In the genomic region with DNA sequence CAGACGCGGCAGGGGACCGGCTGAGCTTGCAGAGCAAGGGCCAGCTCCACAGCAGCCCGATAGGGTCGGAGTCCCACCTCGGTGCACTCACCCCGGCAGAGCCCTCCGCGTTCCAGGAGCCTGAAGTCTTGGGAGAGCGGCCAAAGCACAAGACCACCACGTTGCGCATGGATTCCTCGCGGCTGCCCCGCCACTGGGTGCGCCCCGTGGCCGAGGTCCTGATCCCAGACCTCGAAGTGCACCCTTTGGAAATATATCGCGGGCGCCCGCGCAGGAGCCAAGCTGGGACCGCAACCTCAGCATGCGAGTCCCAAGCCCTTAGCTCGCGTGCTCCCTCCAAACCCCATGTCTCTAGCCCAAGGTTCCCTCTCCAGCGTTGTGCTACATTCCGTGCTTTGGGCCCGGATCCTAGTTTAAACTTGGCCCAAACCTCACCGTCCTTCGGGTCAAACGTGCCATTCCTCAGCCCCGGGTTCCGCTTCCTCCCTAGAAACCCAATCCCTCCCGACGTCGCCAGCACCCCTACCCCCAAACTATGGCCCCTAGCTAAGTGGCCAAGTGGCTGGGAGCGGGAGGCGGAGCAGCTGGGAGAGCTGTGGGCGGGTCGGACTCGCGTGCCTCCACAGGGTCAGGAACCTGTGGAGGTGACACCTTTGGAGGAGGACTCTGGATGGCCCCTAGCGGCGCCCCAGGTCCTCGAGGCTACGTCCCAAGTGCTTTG, we compare ENCODE assay signal across 8 mouse cellular contexts. TPM values are rescaled to one million over a fixed set of nuclear protein-coding genes. Genes with fewer than 3 reads are reported as not detected.
DNase-seq lines count a peak whose midpoint lies in the region; ATAC-seq and TF ChIP-seq lines count a peak whose summit lies in the region.

No protein-coding gene starts in this region.

- under 1% methylated on average over 49 of the region's 49 CpGs for WGBS in heart, postnatal 0 days

- H3K4me3 ChIP-seq in heart, postnatal 0 days (ENCODE audit: low read depth, low read length) = peak overlapping the region; percentile 43

- peaks cover 27% of the 10 kb centered on the region for H3K27me3 ChIP-seq in heart, postnatal 0 days (ENCODE audit: control insufficient read depth, insufficient read depth, low read length)

- TF ChIP-seq CTCF in heart, postnatal 0 days (IDR thresholded peaks at IDR 0.05; ENCODE audit: low read depth) = no peak

- H3K9ac ChIP-seq in heart, postnatal 0 days (replicated peaks; ENCODE audit: low read depth, low read length) = peak overlapping the region; percentile 22

- no peaks in the 10 kb centered on the region for H3K9me3 ChIP-seq in heart, postnatal 0 days (replicated peaks; ENCODE audit: control insufficient read depth, low read length)

- peaks cover 18% of the 10 kb centered on the region for H3K4me1 ChIP-seq in heart, postnatal 0 days (ENCODE audit: control insufficient read depth, insufficient read depth)

- no peak for ATAC-seq in heart, postnatal 0 days (ENCODE audit: insufficient read depth, low read depth)
- 0 out of 2 replicates have a peak, but pooled peaks have one; percentile 34 for ATAC-seq in megakaryocyte-erythroid progenitor cell, adult 5-6 weeks (replicated peaks; ENCODE audit: low FRiP score, low TSS enrichment, poor library complexity, severe bottlenecking)
- no peak for ATAC-seq in inflammation-experienced regulatory T-cells, adult 6 months

- DNase-seq in gastrocnemius, adult 18-20 months (ENCODE audit: low spot score) = peak; percentile 29
- no peak for DNase-seq in gastrocnemius, postnatal 25 days
- peak; percentile 43 for DNase-seq in embryo, embryonic 10 days (ENCODE audit: low spot score)
- DNase-seq in heart, postnatal 0 days (ENCODE audit: low spot score) = no peak
- peak; percentile 73 to 83 for DNase-seq in kidney, postnatal 36 days
- DNase-seq in urinary bladder, postnatal 25 days (ENCODE audit: low spot score) = peak; percentile 35

- TF ChIP-seq EP300 in heart, postnatal 0 days (IDR thresholded peaks at IDR 0.05; ENCODE audit: low read depth) = no peak

- no peak overlapping the region for H3K27ac ChIP-seq in heart, postnatal 0 days (ENCODE audit: low read depth)

- H3K36me3 ChIP-seq in heart, postnatal 0 days (replicated peaks; ENCODE audit: control insufficient read depth, insufficient read depth, low read length) = no peaks in the 10 kb centered on the region

- H3K4me2 ChIP-seq in heart, postnatal 0 days (ENCODE audit: low read depth, low read length) = peak overlapping the region; percentile 69

RNA-seq across cellular contexts. Expression of a gene that starts 3.6 kb away (rescaled TPM):
- 100 to 1,000 TPM; 124 to 133 TPM for total RNA-seq in gastrocnemius, adult 18-20 months (2021)
- 100 to 1,000 TPM; 118 to 126 TPM for total RNA-seq in gastrocnemius, postnatal 25 days (2021)
- 45.9 and 47.7 TPM in 2 replicates for total RNA-seq in heart, postnatal 0 days (2014; rRNA removed; ENCODE audit: low replicate concordance)
- polyA plus RNA-seq in heart, postnatal 0 days (2015; fragmentation: Nextera tagmentation; extraction: Ambion mirVana) = 48.9 and 50.8 TPM in 2 replicates
- 45.8 and 68.1 TPM in 2 replicates for total RNA-seq in megakaryocyte-erythroid progenitor cell, adult 5-6 weeks (2014; fragmentation: Nextera tagmentation)
- 30.5 and 42.4 TPM in 2 replicates for total RNA-seq in megakaryocyte-erythroid progenitor cell, adult 5-6 weeks (2017)
- 10 to 100 TPM; 15.5 to 21.0 (median 16.1) TPM for polyA plus RNA-seq in inflammation-experienced regulatory T-cells, adult 6 months (2017; shearing (Covaris generic))

RNA-seq across cellular contexts. Expression of a gene that starts 5.9 kb away (rescaled TPM):
- under 1 TPM in 1 of 2 experiments, not detected in 1; 0.14 TPM for total RNA-seq in gastrocnemius, adult 18-20 months (2021)
- not detected for total RNA-seq in gastrocnemius, postnatal 25 days (2021)
- total RNA-seq in heart, postnatal 0 days (2014; rRNA removed; ENCODE audit: low replicate concordance) = 2.0 TPM in 1 of 2 replicates, not detected in the other
- 0.20 and 0.45 TPM in 2 replicates for polyA plus RNA-seq in heart, postnatal 0 days (2015; fragmentation: Nextera tagmentation; extraction: Ambion mirVana)
- total RNA-seq in megakaryocyte-erythroid progenitor cell, adult 5-6 weeks (2014; fragmentation: Nextera tagmentation) = 0.52 TPM in 1 of 2 replicates, not detected in the other
- total RNA-seq in megakaryocyte-erythroid progenitor cell, adult 5-6 weeks (2017) = not detected in 2 replicates
- polyA plus RNA-seq in inflammation-experienced regulatory T-cells, adult 6 months (2017; shearing (Covaris generic)) = not detected

RNA-seq across cellular contexts. Expression of a gene that starts 5.9 kb away (rescaled TPM):
- 1 to 10 TPM; 1.2 to 1.9 TPM for total RNA-seq in gastrocnemius, adult 18-20 months (2021)
- total RNA-seq in gastrocnemius, postnatal 25 days (2021) = 1 to 10 TPM; 1.2 to 1.4 TPM
- 1.4 and 5.5 TPM in 2 replicates for total RNA-seq in heart, postnatal 0 days (2014; rRNA removed; ENCODE audit: low replicate concordance)
- polyA plus RNA-seq in heart, postnatal 0 days (2015; fragmentation: Nextera tagmentation; extraction: Ambion mirVana) = 0.96 and 1.1 TPM in 2 replicates
- 4.5 TPM in 1 of 2 replicates, not detected in the other for total RNA-seq in megakaryocyte-erythroid progenitor cell, adult 5-6 weeks (2014; fragmentation: Nextera tagmentation)
- total RNA-seq in megakaryocyte-erythroid progenitor cell, adult 5-6 weeks (2017) = not detected in 2 replicates
- under 1 TPM in 2 of 3 experiments, not detected in 1; 0.19 to 0.48 TPM for polyA plus RNA-seq in inflammation-experienced regulatory T-cells, adult 6 months (2017; shearing (Covaris generic))

RNA-seq across cellular contexts. Expression of a gene that starts 26.8 kb away (rescaled TPM):
- 10 to 100 TPM in 1 of 2 experiments, 1 to 10 TPM in 1; 9.3 to 11.7 TPM for total RNA-seq in gastrocnemius, adult 18-20 months (2021)
- 10 to 100 TPM in 1 of 2 experiments, 1 to 10 TPM in 1; 7.9 to 14.4 TPM for total RNA-seq in gastrocnemius, postnatal 25 days (2021)
- total RNA-seq in heart, postnatal 0 days (2014; rRNA removed; ENCODE audit: low replicate concordance) = 40.0 and 45.9 TPM in 2 replicates
- 12.5 and 13.0 TPM in 2 replicates for polyA plus RNA-seq in heart, postnatal 0 days (2015; fragmentation: Nextera tagmentation; extraction: Ambion mirVana)
- 0.49 TPM in 1 of 2 replicates, not detected in the other for total RNA-seq in megakaryocyte-erythroid progenitor cell, adult 5-6 weeks (2014; fragmentation: Nextera tagmentation)
- total RNA-seq in megakaryocyte-erythroid progenitor cell, adult 5-6 weeks (2017) = 0.42 TPM in 1 of 2 replicates, not detected in the other
- polyA plus RNA-seq in inflammation-experienced regulatory T-cells, adult 6 months (2017; shearing (Covaris generic)) = 1 to 10 TPM in 1 of 3 experiments, not detected in 2; 3.7 TPM

RNA-seq across cellular contexts. Expression of a gene that starts 36.9 kb away (rescaled TPM):
- total RNA-seq in gastrocnemius, adult 18-20 months (2021) = 10 to 100 TPM; 15.6 to 15.7 TPM
- 10 to 100 TPM in 1 of 2 experiments, 1 to 10 TPM in 1; 4.8 to 14.0 TPM for total RNA-seq in gastrocnemius, postnatal 25 days (2021)
- total RNA-seq in heart, postnatal 0 days (2014; rRNA removed; ENCODE audit: low replicate concordance) = 8.9 and 11.6 TPM in 2 replicates
- 5.5 and 6.8 TPM in 2 replicates for polyA plus RNA-seq in heart, postnatal 0 days (2015; fragmentation: Nextera tagmentation; extraction: Ambion mirVana)
- total RNA-seq in megakaryocyte-erythroid progenitor cell, adult 5-6 weeks (2014; fragmentation: Nextera tagmentation) = 11.2 and 20.1 TPM in 2 replicates
- 28.8 and 32.8 TPM in 2 replicates for total RNA-seq in megakaryocyte-erythroid progenitor cell, adult 5-6 weeks (2017)
- 1 to 10 TPM in 2 of 3 experiments, not detected in 1; 1.0 to 2.8 TPM for polyA plus RNA-seq in inflammation-experienced regulatory T-cells, adult 6 months (2017; shearing (Covaris generic))

Comparison
In these comparisons a context has a peak if more than half of its experiments do, and no peak if none do; other contexts are left out.
1. DNase-seq: peak in gastrocnemius, adult 18-20 months (single experiment), embryo, embryonic 10 days (single experiment), kidney, postnatal 36 days (2 of 2) and urinary bladder, postnatal 25 days (single experiment); none in gastrocnemius, postnatal 25 days (single experiment) and heart, postnatal 0 days (single experiment).